23 mouse cellular contexts compared by ENCODE assay signal in the genomic region with DNA sequence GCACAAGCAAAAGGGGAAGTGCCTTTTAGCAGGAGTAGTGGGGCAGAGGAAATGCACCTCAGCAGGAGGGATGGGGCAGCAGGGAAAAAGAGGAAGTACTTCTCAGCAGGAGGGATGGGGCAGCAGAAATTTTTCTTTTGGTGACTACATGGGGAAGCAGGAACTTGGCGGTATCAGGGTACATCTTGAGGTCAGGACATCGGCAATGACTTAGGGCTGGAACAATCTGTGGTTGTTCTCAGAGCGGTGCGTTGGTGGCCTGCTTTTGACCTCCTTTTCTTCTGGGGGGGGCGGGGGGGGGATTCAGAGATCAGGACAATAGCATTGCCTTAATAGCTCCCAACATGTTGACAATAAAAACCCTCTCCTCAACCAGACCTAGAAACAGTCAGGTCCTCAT. TPM values are rescaled to one million over a fixed set of nuclear protein-coding genes. Genes with fewer than 3 reads are reported as not detected.
"Had no signal": no experiment of that assay in that cellular context is flagged by ENCODE, and none has a peak within 500 bp of the region (broad histone marks: within the 10 kb centered on the region; RNA-seq: fewer than 3 reads in every experiment).

A gene (plus strand): TSS at position 301 of the 400 bp plus-strand sequence.

RNA-seq across cellular contexts. Expression of the gene that starts here (rescaled TPM):
- total RNA-seq: left cerebral cortex, postnatal 4 days; midbrain, postnatal 0 days had no signal
- polyA plus RNA-seq: limb, embryonic 10.5 days; limb, embryonic 11.5 days; limb, embryonic 12.5 days; limb, embryonic 13.5 days; limb, embryonic 15.5 days; liver, embryonic 12.5 days; liver, embryonic 13.5 days; liver, embryonic 15.5 days; liver, embryonic 16.5 days; lung, embryonic 14.5 days; lung, embryonic 15.5 days; lung, embryonic 16.5 days; lung, postnatal 0 days; midbrain, embryonic 10.5 days; midbrain, embryonic 11.5 days; midbrain, embryonic 13.5 days; midbrain, embryonic 14.5 days; midbrain, embryonic 15.5 days; midbrain, embryonic 16.5 days; midbrain, postnatal 0 days; myocyte; neural tube, embryonic 11.5 days had no signal
